Mouse (Mus musculus) MEL (cell line): ENCODE measurements around the gene Tcea3. TPM values are rescaled to one million over a fixed set of nuclear protein-coding genes. Genes with fewer than 3 reads are reported as not detected.

ENCODE experiments used
- DNase-seq: peaks from one replicate; pipeline ENCODE4 v3.0.0; 2011; ENCODE audit warnings: low read depth, low spot score
- H3K27ac ChIP-seq: 2 replicates; pipeline ENCODE4 v1.5.1; 2012; ENCODE audit warnings: low read depth, mild to moderate bottlenecking, control low read depth, low read length, moderate library complexity; ENCODE audit not compliant: control insufficient read depth
- H3K27me3 ChIP-seq, 2 experiments: fragments of 150-350 bp in 1 of 2; sonication (generic) in 1 of 2; 2 replicates each; pipeline ENCODE4 v1.6.1; 2012; ENCODE audit warnings: low read length in 2 of 2, mild to moderate bottlenecking in 2 of 2, improper control_type of control experiment in 1 of 2, moderate library complexity in 1 of 2; ENCODE audit not compliant: insufficient read depth in 2 of 2, control insufficient read depth in 1 of 2
- H3K36me3 ChIP-seq, 2 experiments: 2 replicates each; pipeline ENCODE4 v1.6.1; 2012 to 2014; ENCODE audit warnings: low read length in 2 of 2, improper control_type of control experiment in 1 of 2, inconsistent platforms in 1 of 2, mild to moderate bottlenecking in 1 of 2; ENCODE audit not compliant: insufficient read depth in 2 of 2, control insufficient read depth in 1 of 2
- H3K4me1 ChIP-seq, 2 experiments: fragments of 150-350 bp in 1 of 2; sonication (generic) in 1 of 2; 2 replicates each; pipeline ENCODE4 v1.6.1; 2012; ENCODE audit warnings: low read length in 2 of 2, improper control_type of control experiment in 1 of 2, mild to moderate bottlenecking in 1 of 2; ENCODE audit not compliant: insufficient read depth in 2 of 2, control insufficient read depth in 1 of 2
- H3K4me3 ChIP-seq, 2 experiments: fragments of 150-350 bp in 1 of 2; sonication (generic) in 1 of 2; 2 replicates each; pipeline ENCODE4 v1.5.1; 2012; ENCODE audit warnings: low read depth in 2 of 2, low read length in 2 of 2, mild to moderate bottlenecking in 2 of 2, moderate library complexity in 2 of 2, control low read depth in 1 of 2, improper control_type of control experiment in 1 of 2; ENCODE audit not compliant: control insufficient read depth in 1 of 2, insufficient read depth in 1 of 2
- H3K79me2 ChIP-seq: 2 replicates; pipeline ENCODE4 v1.6.1; 2012; ENCODE audit warnings: mild to moderate bottlenecking, low read length, moderate library complexity; ENCODE audit not compliant: control insufficient read depth, poor library complexity, insufficient read depth
- H3K9ac ChIP-seq: 2 replicates; pipeline ENCODE4 v1.6.1; 2012; ENCODE audit warnings: low read depth, mild to moderate bottlenecking, control low read depth, low read length, moderate library complexity; ENCODE audit not compliant: control insufficient read depth, poor library complexity, severe bottlenecking
- H3K9me3 ChIP-seq: fragments of 150-350 bp; sonication (generic); replicated peaks from 2 replicates; pipeline ENCODE4 v1.6.1; 2012; ENCODE audit warnings: mild to moderate bottlenecking, low read length, improper control_type of control experiment, moderate library complexity; ENCODE audit not compliant: insufficient read depth
- BHLHE40 ChIP-seq: IDR thresholded peaks from 2 replicates; pipeline ENCODE4 v1.6.1; 2012; ENCODE audit warnings: low read depth, mild to moderate bottlenecking, inconsistent platforms, low read length, improper control_type of control experiment, borderline replicate concordance
- CHD1 ChIP-seq: IDR thresholded peaks from 2 replicates; pipeline ENCODE4 v1.6.1; 2012; ENCODE audit warnings: low read depth, mild to moderate bottlenecking, inconsistent platforms, low read length, improper control_type of control experiment
- CHD2 ChIP-seq: IDR thresholded peaks from 2 replicates; pipeline ENCODE4 v1.6.1; 2011; ENCODE audit warnings: low read length, improper control_type of control experiment
- ELF1 ChIP-seq: IDR thresholded peaks from 2 replicates; pipeline ENCODE4 v1.6.1; 2014; ENCODE audit warnings: low read depth, mild to moderate bottlenecking, inconsistent platforms, low read length, improper control_type of control experiment, moderate library complexity
- EP300 ChIP-seq, 2 experiments: IDR thresholded peaks; 2 replicates each; pipeline ENCODE4 v1.6.1; 2011; ENCODE audit warnings: improper control_type of control experiment in 2 of 2, low read length in 2 of 2, low read depth in 1 of 2, mild to moderate bottlenecking in 1 of 2
- ETS1 ChIP-seq: IDR thresholded peaks from 2 replicates; pipeline ENCODE4 v1.6.1; 2012; ENCODE audit warnings: low read depth, mild to moderate bottlenecking, inconsistent platforms, low read length, improper control_type of control experiment, moderate library complexity
- GABPA ChIP-seq: IDR thresholded peaks from 2 replicates; pipeline ENCODE4 v1.6.1; 2012; ENCODE audit warnings: low read depth, mild to moderate bottlenecking, inconsistent platforms, low read length, improper control_type of control experiment, moderate library complexity
- GATA1 ChIP-seq: IDR thresholded peaks from 2 replicates; pipeline ENCODE4 v1.6.1; 2011; ENCODE audit warnings: low read depth, low read length, improper control_type of control experiment
- HCFC1 ChIP-seq: IDR thresholded peaks from 2 replicates; pipeline ENCODE4 v1.6.1; 2012; ENCODE audit warnings: low read depth, mild to moderate bottlenecking, inconsistent platforms, low read length, improper control_type of control experiment, moderate library complexity
- JUND ChIP-seq: IDR thresholded peaks from 2 replicates; pipeline ENCODE4 v1.6.1; 2011; ENCODE audit warnings: low read depth, mild to moderate bottlenecking, improper control_type of control experiment, low read length
- KAT2A ChIP-seq: conservative IDR thresholded peaks from 2 replicates; pipeline ENCODE4 v1.6.1; 2012; ENCODE audit warnings: low read depth, low read length, improper control_type of control experiment, inconsistent platforms
- MAFK ChIP-seq: IDR thresholded peaks from 2 replicates; pipeline ENCODE4 v1.6.1; 2011; ENCODE audit warnings: low read depth, mild to moderate bottlenecking, low read length, improper control_type of control experiment, borderline replicate concordance
- MAX ChIP-seq: IDR thresholded peaks from 2 replicates; pipeline ENCODE4 v1.6.1; 2011; ENCODE audit warnings: low read length, improper control_type of control experiment
- MAZ ChIP-seq: IDR thresholded peaks from 2 replicates; pipeline ENCODE4 v1.6.1; 2012; ENCODE audit warnings: low read depth, mild to moderate bottlenecking, inconsistent platforms, low read length, improper control_type of control experiment
- MEF2A ChIP-seq: IDR thresholded peaks from 2 replicates; pipeline ENCODE4 v1.6.1; 2014; ENCODE audit warnings: low read depth, mild to moderate bottlenecking, inconsistent platforms, low read length, improper control_type of control experiment; ENCODE audit not compliant: poor library complexity, insufficient replicate concordance, severe bottlenecking; ENCODE audit errors: extremely low read depth
- MXI1 ChIP-seq: IDR thresholded peaks from 2 replicates; pipeline ENCODE4 v1.6.1; 2011; ENCODE audit warnings: mild to moderate bottlenecking, low read depth, low read length, improper control_type of control experiment
- MYB ChIP-seq: IDR thresholded peaks from 2 replicates; pipeline ENCODE4 v1.6.1; 2011; ENCODE audit warnings: mild to moderate bottlenecking, low read depth, low read length, improper control_type of control experiment
- MYC ChIP-seq: IDR thresholded peaks from 2 replicates; pipeline ENCODE4 v1.6.1; 2011; ENCODE audit warnings: low read depth, mild to moderate bottlenecking, low read length, improper control_type of control experiment, moderate library complexity
- NELFE ChIP-seq: IDR thresholded peaks from 2 replicates; pipeline ENCODE4 v1.6.1; 2011; ENCODE audit warnings: low read depth, low read length, improper control_type of control experiment
- NRF1 ChIP-seq: IDR thresholded peaks from 2 replicates; pipeline ENCODE4 v1.6.1; 2014; ENCODE audit warnings: low read depth, mild to moderate bottlenecking, inconsistent platforms, low read length, improper control_type of control experiment, moderate library complexity; ENCODE audit not compliant: poor library complexity, insufficient read depth, severe bottlenecking
- POLR2A ChIP-seq, 2 experiments: IDR thresholded peaks; 2 replicates each; pipeline ENCODE4 v1.6.1; 2011 to 2012; ENCODE audit warnings: low read length in 2 of 2, mild to moderate bottlenecking in 2 of 2, control low read depth in 1 of 2, improper control_type of control experiment in 1 of 2, low read depth in 1 of 2, moderate library complexity in 1 of 2; ENCODE audit not compliant: control insufficient read depth in 1 of 2, insufficient read depth in 1 of 2, poor library complexity in 1 of 2
- POLR2AphosphoS2 ChIP-seq: IDR thresholded peaks from 2 replicates; pipeline ENCODE4 v1.6.1; 2011; ENCODE audit warnings: low read length, improper control_type of control experiment
- POLR2AphosphoS5 ChIP-seq: IDR thresholded peaks from 2 replicates; pipeline ENCODE4 v1.6.1; 2012; ENCODE audit warnings: low read depth, borderline replicate concordance, mild to moderate bottlenecking, inconsistent platforms, low read length, moderate library complexity, mixed read lengths
- RAD21 ChIP-seq: IDR thresholded peaks from 2 replicates; pipeline ENCODE4 v1.6.1; 2011; ENCODE audit warnings: mild to moderate bottlenecking, low read depth, low read length, improper control_type of control experiment
- RCOR1 ChIP-seq: IDR thresholded peaks from 2 replicates; pipeline ENCODE4 v1.6.1; 2012; ENCODE audit warnings: low read depth, mild to moderate bottlenecking, inconsistent platforms, low read length, improper control_type of control experiment
- SIN3A ChIP-seq: IDR thresholded peaks from 2 replicates; pipeline ENCODE4 v1.6.1; 2012; ENCODE audit warnings: low read length, improper control_type of control experiment, inconsistent platforms
- SMC3 ChIP-seq: IDR thresholded peaks from 2 replicates; pipeline ENCODE4 v1.6.1; 2011; ENCODE audit warnings: low read depth, low read length, improper control_type of control experiment
- TAL1 ChIP-seq: IDR thresholded peaks from 2 replicates; pipeline ENCODE4 v1.6.1; 2012; ENCODE audit warnings: mild to moderate bottlenecking, inconsistent platforms, low read length, moderate library complexity, mixed read lengths
- TBP ChIP-seq: IDR thresholded peaks from 2 replicates; pipeline ENCODE4 v1.8.0; 2011; ENCODE audit warnings: low read depth, low read length, improper control_type of control experiment
- TCF12 ChIP-seq: IDR thresholded peaks from 2 replicates; pipeline ENCODE4 v1.6.1; 2014; ENCODE audit warnings: low read depth, mild to moderate bottlenecking, inconsistent platforms, low read length, improper control_type of control experiment, moderate library complexity
- UBTF ChIP-seq: IDR thresholded peaks from 2 replicates; pipeline ENCODE4 v1.6.1; 2012; ENCODE audit warnings: low read depth, mild to moderate bottlenecking, inconsistent platforms, low read length, improper control_type of control experiment, moderate library complexity, borderline replicate concordance; ENCODE audit not compliant: insufficient read depth
- USF1 ChIP-seq: IDR thresholded peaks from 2 replicates; pipeline ENCODE4 v1.6.1; 2014; ENCODE audit warnings: low read depth, mild to moderate bottlenecking, inconsistent platforms, low read length, improper control_type of control experiment, moderate library complexity
- USF2 ChIP-seq, 2 experiments: IDR thresholded peaks; 2 replicates each; pipeline ENCODE4 v1.6.1; 2011 to 2012; ENCODE audit warnings: improper control_type of control experiment in 2 of 2, low read length in 2 of 2, borderline replicate concordance in 1 of 2, inconsistent platforms in 1 of 2, low read depth in 1 of 2, mild to moderate bottlenecking in 1 of 2; ENCODE audit not compliant: insufficient read depth in 1 of 2
- ZC3H11A ChIP-seq: IDR thresholded peaks from 2 replicates; pipeline ENCODE4 v1.6.1; 2012; ENCODE audit warnings: low read depth, mild to moderate bottlenecking, inconsistent platforms, low read length, improper control_type of control experiment
- ZKSCAN1 ChIP-seq: IDR thresholded peaks from 2 replicates; pipeline ENCODE4 v1.6.1; 2012; ENCODE audit warnings: low read depth, mild to moderate bottlenecking, inconsistent platforms, low read length, improper control_type of control experiment, moderate library complexity
- ZMIZ1 ChIP-seq: IDR thresholded peaks from 2 replicates; pipeline ENCODE4 v1.6.1; 2012; ENCODE audit warnings: low read depth, mild to moderate bottlenecking, inconsistent platforms, low read length, improper control_type of control experiment, moderate library complexity
- ZNF384 ChIP-seq: IDR thresholded peaks from 2 replicates; pipeline ENCODE4 v1.6.1; 2012; ENCODE audit warnings: low read depth, mild to moderate bottlenecking, inconsistent platforms, low read length, improper control_type of control experiment
- polyA plus RNA-seq, 2 experiments: library from polyadenylated mRNA; stranded (reverse) in 1 of 2; unstranded in 1 of 2; fragments of >175 nt in 1 of 2; fragments of >200 nt in 1 of 2; gene quantifications; 2 replicates each; pipeline versions ENCODE4 v1.2.1 to v1.2.4; 2012; ENCODE audit warnings: low replicate concordance in 2 of 2, low read depth in 1 of 2; ENCODE audit not compliant: insufficient read length in 2 of 2, insufficient read depth in 1 of 2, missing spikeins in 1 of 2
- total RNA-seq: library from RNA; depleted of rRNA; stranded (reverse); fragments of 300-350 nt; gene quantifications from 2 replicates; pipeline ENCODE4 v1.2.3, GENCODE M21; 2012

Gene Tcea3
- total and polyA plus RNA-seq, 3 experiments = not detected

DNA sequence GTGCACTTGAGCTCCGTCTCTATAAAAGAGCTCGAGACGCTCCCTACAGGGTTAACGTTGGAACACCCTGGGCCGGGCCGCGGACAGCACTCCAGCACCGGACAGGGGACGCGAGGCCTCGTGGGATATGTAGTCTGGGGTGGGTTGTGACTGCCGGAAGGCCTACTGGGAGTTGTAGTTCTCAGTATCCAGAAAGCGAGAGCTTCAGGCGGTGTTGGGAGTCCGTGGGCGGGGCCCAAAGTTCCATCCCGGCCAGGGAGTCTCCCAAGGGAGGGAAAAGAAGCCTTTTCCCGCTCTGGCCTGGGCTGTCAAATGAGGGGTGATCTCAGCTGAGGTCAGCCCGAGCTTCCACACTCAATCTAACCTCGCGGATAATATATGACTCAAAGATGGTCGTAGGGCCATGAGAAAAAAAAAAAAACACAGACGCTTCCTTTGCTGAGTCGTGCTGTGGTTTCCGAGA, 37.9 kb downstream of the Tcea3 start:
- peak; percentile 94 for DNase-seq
- Histone ChIP-seq H3K79me2 (peaks cover 4% of the 10 kb centered on the region), H3K4me3 (peak overlapping the region; percentile 76 to 95), H3K27me3 (no peaks in the 10 kb centered on the region; a peak in 2 of 4 replicates), H3K4me1 (peaks cover 0 to 11% of the 10 kb centered on the region in 2 experiments; a peak in 2 of 4 replicates), H3K36me3 (peaks cover 2 to 10% of the 10 kb centered on the region in 2 experiments; a peak in 3 of 4 replicates), H3K9me3 (no peaks in the 10 kb centered on the region), H3K27ac (peak overlapping the region; percentile 62), H3K9ac (peak overlapping the region; percentile 74)
- TF ChIP-seq MEF2A (no peak), MAFK (no peak), MYC (no peak; the same call in 1 of the 2 replicates), POLR2A (IDR thresholded peaks at IDR 0.05; ENCODE audit: control insufficient read depth in 1 of 2, insufficient read depth in 1 of 2, low read depth in 1 of 2, low read length in 2 of 2, poor library complexity in 1 of 2) (peak in 1 of 2 experiments; percentile 42; a peak in 1 of 4 replicates), ZC3H11A (no peak), POLR2AphosphoS2 (no peak), TCF12 (peak; percentile 39; the same call in 1 of the 2 replicates), TBP (no peak), ZMIZ1 (no peak; the same call in 1 of the 2 replicates), NELFE (peak; percentile 42; the same call in 1 of the 2 replicates), USF1 (peak; percentile 35; the same call in 1 of the 2 replicates), RCOR1 (no peak), ELF1 (peak; percentile 84), TAL1 (no peak), POLR2AphosphoS5 (no peak), ETS1 (no peak), GATA1 (no peak), RAD21 (no peak), SMC3 (no peak), MYB (no peak), KAT2A (peak; percentile 95), MAZ (peak; percentile 61; the same call in 1 of the 2 replicates), GABPA (no peak), CHD1 (no peak), SIN3A (peak; percentile 92), HCFC1 (peak; percentile 91), EP300 (IDR thresholded peaks at IDR 0.05; ENCODE audit: low read depth in 1 of 2, low read length in 2 of 2) (no peak), NRF1 (peak; percentile 55; the same call in 1 of the 2 replicates), JUND (no peak), BHLHE40 (no peak), UBTF (no peak), MXI1 (peak; percentile 84), CHD2 (0 out of 2 replicates have a peak, but pooled peaks have one; percentile 9), ZNF384 (0 out of 2 replicates have a peak, but pooled peaks have one; percentile 44), ZKSCAN1 (no peak), MAX (no peak; the same call in 1 of the 2 replicates), USF2 (IDR thresholded peaks at IDR 0.05; ENCODE audit: borderline replicate concordance in 1 of 2, insufficient read depth in 1 of 2, low read depth in 1 of 2, low read length in 2 of 2) (no peak)
